Mouse (Mus musculus) embryo, embryonic 9.5 days (tissue): ENCODE measurements around the gene Bend4.

Experiments used
- DNase-seq: peaks from one replicate; pipeline ENCODE4 v3.0.0-alpha.2; 2017; ENCODE audit errors: extremely low spot score

Bend4 gene

GRCm38 (mm10) chr5:67419407-67419806 is 8.7 kb downstream of the Bend4 start:
- no peak for DNase-seq

GRCm38 (mm10) chr5:67411475-67411874 is 16.6 kb downstream of the Bend4 start:
- DNase-seq: no peak

GRCm38 (mm10) chr5:67410426-67410825 is 17.7 kb downstream of the Bend4 start:
- no peak for DNase-seq

GRCm38 (mm10) chr5:67408391-67408790 is 19.7 kb downstream of the Bend4 start:
- no peak for DNase-seq

- DNase-seq: no peak
Measured at GRCm38 (mm10) chr5:67404919-67405318, 23.2 kb downstream of the Bend4 start.

GRCm38 (mm10) chr5:67404380-67404779 is 23.7 kb downstream of the Bend4 start:
- no peak for DNase-seq

GRCm38 (mm10) chr5:67401612-67402011 is 26.5 kb downstream of the Bend4 start:
- DNase-seq: no peak

- DNase-seq: no peak
Measured at GRCm38 (mm10) chr5:67400608-67401480, 27.3 kb downstream of the Bend4 start.

- DNase-seq: no peak
Measured at GRCm38 (mm10) chr5:67399876-67400607, 28.1 kb downstream of the Bend4 start.

GRCm38 (mm10) chr5:67397186-67397585 is 30.9 kb downstream of the Bend4 start:
- DNase-seq: no peak

GRCm38 (mm10) chr5:67395211-67395851 is 32.8 kb downstream of the Bend4 start:
- DNase-seq: no peak

GRCm38 (mm10) chr5:67393951-67394350 is 34.2 kb downstream of the Bend4 start:
- no peak for DNase-seq

GRCm38 (mm10) chr5:67382556-67382955 is 45.6 kb downstream of the Bend4 start:
- no peak for DNase-seq

GRCm38 (mm10) chr5:67381690-67382089 is 46.4 kb downstream of the Bend4 start:
- no peak for DNase-seq

- DNase-seq: no peak
Measured at GRCm38 (mm10) chr5:67377044-67377621, 51.0 kb downstream of the Bend4 start.

GRCm38 (mm10) chr5:67362931-67363330 is 65.2 kb downstream of the Bend4 start:
- DNase-seq: no peak

- no peak for DNase-seq
Measured at GRCm38 (mm10) chr5:67362316-67362715, 65.8 kb downstream of the Bend4 start.

GRCm38 (mm10) chr5:67348949-67349348 is 79.2 kb downstream of the Bend4 start:
- DNase-seq: no peak

GRCm38 (mm10) chr5:67347060-67347459 is 81.0 kb downstream of the Bend4 start:
- DNase-seq: no peak
